Mouse (Mus musculus): Measurements from ENCODE around the gene Gm45837. TPM values are rescaled to one million over a fixed set of nuclear protein-coding genes. Genes with fewer than 3 reads are reported as not detected.

Gm45837 gene
- polyA plus RNA-seq (2015; fragmentation: Nextera tagmentation; extraction: Ambion mirVana), result not detected in 2 replicates

DNA sequence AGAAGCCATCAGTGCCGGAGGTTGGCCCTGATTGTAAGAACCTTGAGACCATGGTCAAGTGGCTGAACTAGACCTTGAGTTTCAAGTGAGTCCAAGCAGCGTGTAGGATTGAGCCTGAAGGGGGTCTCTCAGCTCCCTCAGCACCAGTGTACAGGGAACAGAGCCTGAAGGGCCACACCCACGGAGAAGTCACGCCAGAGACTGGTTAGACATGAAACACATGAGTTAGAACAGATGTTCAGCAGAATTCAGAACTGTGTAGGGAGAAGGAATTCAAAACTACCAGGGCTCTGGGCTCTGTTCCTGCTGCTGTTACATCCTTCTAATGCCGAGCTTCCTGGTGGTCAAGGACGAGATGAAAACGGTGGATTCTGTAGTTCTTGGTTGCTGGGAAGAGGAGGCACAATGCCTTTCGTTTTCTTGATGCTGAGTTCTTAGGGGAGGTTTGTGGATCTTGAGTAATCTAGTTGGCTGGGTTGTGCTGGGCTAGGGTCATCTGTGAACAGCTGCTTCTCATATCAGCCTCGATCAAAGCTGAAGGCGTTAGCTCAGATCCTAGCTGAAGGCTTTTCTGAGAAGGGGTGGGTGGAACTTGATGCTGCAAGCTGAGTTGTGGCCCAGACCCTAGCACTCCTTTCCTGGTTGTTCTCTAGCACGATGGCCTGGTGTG is at the start of gene Gm45837:
Gene Gm45837, plus strand, starts transcription at position 620 of the 670 bp plus-strand sequence.
- no peaks in the 10 kb centered on the region for H3K27me3 ChIP-seq (replicated peaks; ENCODE audit: control insufficient read depth, insufficient read depth, low read length)
- no peaks in the 10 kb centered on the region for H3K9me3 ChIP-seq (ENCODE audit: control insufficient read depth, low read length)
- H3K36me3 ChIP-seq (ENCODE audit: control insufficient read depth, insufficient read depth), result no peaks in the 10 kb centered on the region
- peaks cover 15% of the 10 kb centered on the region for H3K4me1 ChIP-seq (replicated peaks; ENCODE audit: control insufficient read depth, insufficient read depth, low read length)
- WGBS, result 86% methylated on average over 11 of the region's 11 CpGs
- no peak within 1 kb of the TSS for H3K27ac ChIP-seq (ENCODE audit: low read length)
- no peak within 1 kb of the TSS for H3K4me2 ChIP-seq (ENCODE audit: low read length)
- H3K9ac ChIP-seq (replicated peaks; ENCODE audit: low read depth, low read length), result no peak within 1 kb of the TSS
- no peak for ATAC-seq
- no peak within 1 kb of the TSS for H3K4me3 ChIP-seq (replicated peaks; ENCODE audit: low read length)

DNA sequence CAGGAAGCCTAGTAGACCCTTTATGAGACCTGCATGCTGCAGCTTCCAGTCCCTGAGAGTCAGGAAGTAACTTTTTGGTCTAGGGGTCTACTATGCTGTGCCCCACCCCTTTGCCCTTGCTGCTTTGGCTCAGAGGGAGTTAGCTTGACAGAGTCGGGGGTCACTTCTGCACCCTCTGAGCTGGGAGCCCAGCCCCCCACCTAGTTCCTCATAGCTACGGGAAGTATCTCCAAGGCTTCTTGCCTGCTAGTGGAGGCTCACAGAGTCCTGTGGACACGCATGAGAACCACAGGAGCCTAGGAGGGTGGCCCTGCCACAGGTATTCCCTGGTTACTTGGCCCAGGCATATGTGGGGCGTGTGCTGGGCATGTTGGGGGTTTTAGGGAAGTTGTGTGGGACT is 49.7 kb upstream of the Gm45837 start:
- H3K4me3 ChIP-seq (replicated peaks; ENCODE audit: low read length), result no peak overlapping the region
- H3K27me3 ChIP-seq (replicated peaks; ENCODE audit: control insufficient read depth, insufficient read depth, low read length), result no peaks in the 10 kb centered on the region
- H3K9ac ChIP-seq (replicated peaks; ENCODE audit: low read depth, low read length), result no peak overlapping the region
- H3K36me3 ChIP-seq (ENCODE audit: control insufficient read depth, insufficient read depth), result no peaks in the 10 kb centered on the region
- H3K27ac ChIP-seq (ENCODE audit: low read length), result no peak overlapping the region
- H3K4me2 ChIP-seq (ENCODE audit: low read length), result no peak overlapping the region
- no peaks in the 10 kb centered on the region for H3K9me3 ChIP-seq (ENCODE audit: control insufficient read depth, low read length)
- H3K4me1 ChIP-seq (replicated peaks; ENCODE audit: control insufficient read depth, insufficient read depth, low read length), result no peaks in the 10 kb centered on the region
- 70% methylated on average over 4 of the region's 4 CpGs for WGBS
- no peak for ATAC-seq

- Histone ChIP-seq H3K4me3 (replicated peaks; ENCODE audit: low read length) (no peak overlapping the region), H3K4me2 (ENCODE audit: low read length) (no peak overlapping the region), H3K36me3 (ENCODE audit: control insufficient read depth, insufficient read depth) (no peaks in the 10 kb centered on the region), H3K9ac (replicated peaks; ENCODE audit: low read depth, low read length) (no peak overlapping the region), H3K27me3 (replicated peaks; ENCODE audit: control insufficient read depth, insufficient read depth, low read length) (no peaks in the 10 kb centered on the region), H3K9me3 (ENCODE audit: control insufficient read depth, low read length) (no peaks in the 10 kb centered on the region), H3K4me1 (replicated peaks; ENCODE audit: control insufficient read depth, insufficient read depth, low read length) (no peaks in the 10 kb centered on the region), H3K27ac (ENCODE audit: low read length) (no peak overlapping the region)
- no peak for ATAC-seq
- WGBS, result 65% methylated on average over 4 of the region's 4 CpGs
Observed at GRCm38 (mm10) chr7:101361767-101362166, 48.9 kb upstream of the Gm45837 start.

GRCm38 (mm10) chr7:101362791-101363191 is 47.9 kb upstream of the Gm45837 start:
- Histone ChIP-seq H3K27ac (ENCODE audit: low read length) (no peak overlapping the region), H3K4me3 (replicated peaks; ENCODE audit: low read length) (no peak overlapping the region), H3K9me3 (ENCODE audit: control insufficient read depth, low read length) (no peaks in the 10 kb centered on the region), H3K36me3 (ENCODE audit: control insufficient read depth, insufficient read depth) (no peaks in the 10 kb centered on the region), H3K4me1 (replicated peaks; ENCODE audit: control insufficient read depth, insufficient read depth, low read length) (no peaks in the 10 kb centered on the region), H3K4me2 (ENCODE audit: low read length) (no peak overlapping the region), H3K9ac (replicated peaks; ENCODE audit: low read depth, low read length) (no peak overlapping the region), H3K27me3 (replicated peaks; ENCODE audit: control insufficient read depth, insufficient read depth, low read length) (no peaks in the 10 kb centered on the region)
- no peak for ATAC-seq
- WGBS, result 69% methylated on average over 5 of the region's 5 CpGs

DNA sequence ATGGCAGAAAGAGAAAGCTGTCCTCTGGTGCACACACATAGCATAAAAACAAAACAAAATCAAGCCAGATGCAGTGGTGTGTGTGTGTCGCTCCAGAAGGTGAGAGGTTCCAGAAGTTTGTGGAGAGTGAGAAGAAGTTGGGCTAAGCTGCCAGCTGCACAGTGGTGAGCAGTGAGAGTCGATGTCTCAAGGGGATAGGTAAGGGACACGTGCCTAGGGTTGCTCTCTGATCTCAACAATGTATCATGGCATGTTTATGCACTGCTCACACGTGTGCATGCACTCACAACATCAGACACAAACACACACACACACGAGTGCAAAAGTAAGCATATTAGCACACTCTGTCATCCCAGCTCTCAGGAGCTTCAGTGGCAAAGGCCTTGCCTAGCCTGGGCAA is 46.8 kb upstream of the Gm45837 start:
- H3K9me3 ChIP-seq (ENCODE audit: control insufficient read depth, low read length), result no peaks in the 10 kb centered on the region
- WGBS, result 79% methylated on average over 5 of the region's 5 CpGs
- H3K4me2 ChIP-seq (ENCODE audit: low read length), result no peak overlapping the region
- ATAC-seq, result no peak
- H3K27me3 ChIP-seq (replicated peaks; ENCODE audit: control insufficient read depth, insufficient read depth, low read length), result no peaks in the 10 kb centered on the region
- no peaks in the 10 kb centered on the region for H3K36me3 ChIP-seq (ENCODE audit: control insufficient read depth, insufficient read depth)
- no peak overlapping the region for H3K4me3 ChIP-seq (replicated peaks; ENCODE audit: low read length)
- no peak overlapping the region for H3K27ac ChIP-seq (ENCODE audit: low read length)
- no peaks in the 10 kb centered on the region for H3K4me1 ChIP-seq (replicated peaks; ENCODE audit: control insufficient read depth, insufficient read depth, low read length)
- H3K9ac ChIP-seq (replicated peaks; ENCODE audit: low read depth, low read length), result no peak overlapping the region

DNA sequence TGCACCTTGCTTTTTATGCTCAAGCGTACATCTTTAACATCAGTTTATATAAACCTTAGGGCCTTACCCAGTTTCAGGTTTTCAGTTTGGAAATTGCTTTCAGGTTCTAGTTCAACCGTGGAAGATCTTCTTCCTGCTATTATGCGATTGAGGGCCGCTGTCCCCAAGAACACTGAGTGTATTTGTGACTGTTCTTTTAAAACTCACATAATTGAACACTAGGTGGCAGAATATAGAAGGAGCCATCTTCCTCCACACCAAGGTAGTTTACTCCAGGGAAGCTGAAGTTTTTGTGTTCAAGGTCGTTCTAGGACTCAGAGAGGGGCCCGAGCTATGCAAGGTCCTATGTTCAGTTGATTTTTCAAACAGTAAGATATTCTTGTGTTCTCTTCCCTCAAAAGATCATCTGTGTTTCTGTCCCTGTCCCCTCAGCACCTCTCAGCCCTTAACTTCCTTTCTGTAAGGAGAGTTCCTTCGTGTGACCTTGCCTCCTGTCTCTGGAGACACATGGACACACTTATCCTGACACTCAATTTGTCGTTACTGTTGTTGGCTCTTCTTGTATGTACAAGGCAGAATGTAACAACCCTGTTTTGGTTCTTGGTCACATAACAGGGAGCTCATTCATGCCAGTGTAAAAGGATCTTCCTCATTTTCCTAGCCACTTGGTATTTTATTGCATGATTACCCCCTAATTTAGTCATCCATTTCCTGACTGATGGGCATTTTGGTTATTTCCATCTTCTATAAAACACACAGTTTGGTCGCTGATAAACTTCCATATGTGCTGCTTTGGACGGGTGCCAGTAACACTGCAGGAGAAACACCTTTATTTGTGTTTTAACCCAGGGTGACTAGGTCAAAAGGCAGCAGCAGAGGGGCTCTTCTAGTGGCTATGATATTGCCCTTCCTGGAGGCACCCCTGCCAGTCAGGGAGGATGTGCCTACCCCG is 42.5 kb upstream of the Gm45837 start:
- Histone ChIP-seq H3K9me3 (ENCODE audit: control insufficient read depth, low read length) (no peaks in the 10 kb centered on the region), H3K4me3 (replicated peaks; ENCODE audit: low read length) (no peak overlapping the region), H3K27me3 (replicated peaks; ENCODE audit: control insufficient read depth, insufficient read depth, low read length) (no peaks in the 10 kb centered on the region), H3K36me3 (ENCODE audit: control insufficient read depth, insufficient read depth) (no peaks in the 10 kb centered on the region), H3K27ac (ENCODE audit: low read length) (no peak overlapping the region), H3K9ac (replicated peaks; ENCODE audit: low read depth, low read length) (no peak overlapping the region), H3K4me1 (replicated peaks; ENCODE audit: control insufficient read depth, insufficient read depth, low read length) (no peaks in the 10 kb centered on the region), H3K4me2 (ENCODE audit: low read length) (no peak overlapping the region)
- 67% methylated on average over 11 of the region's 11 CpGs for WGBS
- ATAC-seq, result no peak

DNA sequence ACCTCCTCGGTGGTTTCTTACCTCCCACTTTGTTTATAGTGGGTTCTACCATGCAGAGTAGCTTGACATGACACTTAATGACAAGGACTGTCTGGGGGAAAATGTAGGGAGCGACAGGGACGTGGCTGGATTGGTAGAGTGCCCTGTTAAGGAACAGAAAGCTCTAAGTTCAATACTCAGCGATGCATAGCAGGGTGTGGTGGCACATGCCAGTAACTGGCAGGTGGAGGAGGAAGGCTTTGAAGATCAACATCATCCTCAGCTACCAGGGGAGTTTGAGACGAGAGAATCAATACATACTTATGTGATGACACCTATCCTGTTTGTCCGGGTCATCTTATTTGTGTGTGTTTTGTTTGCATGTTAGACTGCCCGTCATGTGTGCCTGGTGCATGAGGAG is 41.0 kb upstream of the Gm45837 start:
- Histone ChIP-seq H3K4me3 (replicated peaks; ENCODE audit: low read length) (no peak overlapping the region), H3K27ac (ENCODE audit: low read length) (no peak overlapping the region), H3K4me2 (ENCODE audit: low read length) (no peak overlapping the region), H3K9me3 (ENCODE audit: control insufficient read depth, low read length) (no peaks in the 10 kb centered on the region), H3K36me3 (ENCODE audit: control insufficient read depth, insufficient read depth) (no peaks in the 10 kb centered on the region), H3K9ac (replicated peaks; ENCODE audit: low read depth, low read length) (no peak overlapping the region), H3K4me1 (replicated peaks; ENCODE audit: control insufficient read depth, insufficient read depth, low read length) (no peaks in the 10 kb centered on the region), H3K27me3 (replicated peaks; ENCODE audit: control insufficient read depth, insufficient read depth, low read length) (no peaks in the 10 kb centered on the region)
- ATAC-seq, result no peak
- whole genome bisulfite sequencing, result 74% methylated on average over 7 of the region's 7 CpGs

- Histone ChIP-seq H3K4me3 (replicated peaks; ENCODE audit: low read length) (no peak overlapping the region), H3K27me3 (replicated peaks; ENCODE audit: control insufficient read depth, insufficient read depth, low read length) (no peaks in the 10 kb centered on the region), H3K27ac (ENCODE audit: low read length) (no peak overlapping the region), H3K4me1 (replicated peaks; ENCODE audit: control insufficient read depth, insufficient read depth, low read length) (peaks cover 15% of the 10 kb centered on the region), H3K36me3 (ENCODE audit: control insufficient read depth, insufficient read depth) (no peaks in the 10 kb centered on the region), H3K9ac (replicated peaks; ENCODE audit: low read depth, low read length) (no peak overlapping the region), H3K9me3 (ENCODE audit: control insufficient read depth, low read length) (no peaks in the 10 kb centered on the region), H3K4me2 (ENCODE audit: low read length) (no peak overlapping the region)
- WGBS, result 88% methylated on average over 26 of the region's 26 CpGs
- no peak for ATAC-seq
Observed at GRCm38 (mm10) chr7:101373082-101373481, 37.6 kb upstream of the Gm45837 start.

GRCm38 (mm10) chr7:101374155-101374554 is 36.5 kb upstream of the Gm45837 start:
- Histone ChIP-seq H3K9me3 (ENCODE audit: control insufficient read depth, low read length) (no peaks in the 10 kb centered on the region), H3K4me1 (replicated peaks; ENCODE audit: control insufficient read depth, insufficient read depth, low read length) (peaks cover 18% of the 10 kb centered on the region), H3K36me3 (ENCODE audit: control insufficient read depth, insufficient read depth) (no peaks in the 10 kb centered on the region), H3K27me3 (replicated peaks; ENCODE audit: control insufficient read depth, insufficient read depth, low read length) (no peaks in the 10 kb centered on the region), H3K27ac (ENCODE audit: low read length) (no peak overlapping the region), H3K4me3 (replicated peaks; ENCODE audit: low read length) (no peak overlapping the region), H3K4me2 (ENCODE audit: low read length) (no peak overlapping the region), H3K9ac (replicated peaks; ENCODE audit: low read depth, low read length) (no peak overlapping the region)
- ATAC-seq, result peak; percentile 71

All from forebrain, embryonic 16.5 days (tissue).